Mouse (Mus musculus) cerebellum, postnatal 10 days (tissue): ENCODE measurements around the gene Elmo1.
A peak's percentile ranks its signal among the peaks of the same experiment; 100 is the strongest.

ENCODE experiments used
- DNase-seq, 2 experiments: peaks; one replicate each; pipeline ENCODE4 v3.0.0; 2021; ENCODE audit warnings: mixed read lengths in 2 of 2

Elmo1 gene

GRCm38 (mm10) chr13:20207950-20208642, 117.7 kb downstream of the Elmo1 start:
- DNase-seq = peak in 1 of 2 experiments; percentile 9

- no peak for DNase-seq
These were observed 118.5 kb downstream of the Elmo1 start for GRCm38 (mm10) chr13:20208867-20209266.

DNA sequence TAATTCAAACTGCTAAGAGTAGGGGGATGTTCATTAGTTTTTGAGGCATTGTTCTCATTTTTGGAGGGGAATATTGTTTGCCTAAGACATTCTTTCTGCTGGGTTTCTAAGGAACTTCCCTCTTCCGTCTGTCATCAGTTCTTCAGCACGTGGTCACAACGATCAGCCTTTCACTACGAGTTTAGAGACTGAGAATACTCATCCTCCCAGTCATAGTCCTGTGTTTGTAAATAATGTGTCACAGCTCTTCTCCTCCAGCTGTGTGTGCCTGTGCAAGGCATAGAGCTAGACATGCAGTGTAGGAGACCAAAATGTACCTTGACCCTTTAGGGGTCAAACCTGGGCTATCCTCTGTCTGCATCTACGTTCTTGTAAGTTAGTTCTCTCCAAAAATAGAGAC, 121.4 kb downstream of the Elmo1 start:
- DNase-seq = no peak

DNA sequence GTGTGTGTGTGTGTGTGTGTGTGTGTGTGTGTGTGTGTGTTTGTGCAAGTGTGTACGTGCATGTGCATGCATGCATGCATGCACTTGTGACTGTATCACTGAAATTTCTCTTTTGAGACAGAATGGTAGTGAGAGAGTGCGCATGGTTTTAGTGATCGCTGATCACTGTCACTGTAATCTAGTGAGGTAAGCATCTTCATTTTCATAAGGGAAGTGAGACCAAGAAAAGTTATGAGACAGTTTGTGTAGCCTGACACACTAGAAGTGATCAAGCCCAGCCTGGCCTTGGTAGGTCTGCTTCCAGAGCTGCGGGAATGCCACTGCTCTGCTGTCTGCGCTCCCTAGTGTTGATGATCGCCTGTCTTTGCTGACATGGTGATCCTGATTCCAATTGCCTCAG, 122.3 kb downstream of the Elmo1 start:
- DNase-seq = no peak

DNA sequence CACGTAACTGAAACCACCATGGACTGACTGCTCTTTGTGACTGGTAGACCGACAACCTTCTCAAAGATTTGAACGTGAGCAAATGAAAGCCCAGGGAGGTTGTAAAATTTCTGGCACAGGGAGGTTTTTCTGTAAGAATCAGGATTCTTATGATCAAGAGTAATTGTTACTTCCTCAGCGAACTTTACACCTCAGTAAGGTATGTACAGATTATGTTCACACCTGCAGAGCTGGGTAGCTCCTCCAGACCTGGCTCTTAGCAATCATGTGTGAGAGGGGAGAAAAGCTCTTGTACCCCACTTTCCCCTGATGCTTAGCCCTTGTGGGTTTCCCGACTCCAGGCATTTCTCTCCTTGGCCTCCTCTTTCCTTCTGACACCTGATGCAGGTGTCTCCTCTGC, 123.5 kb downstream of the Elmo1 start:
- no peak for DNase-seq

GRCm38 (mm10) chr13:20217453-20218090, 127.2 kb downstream of the Elmo1 start:
- DNase-seq = no peak

- DNase-seq = no peak
These were observed 127.7 kb downstream of the Elmo1 start for GRCm38 (mm10) chr13:20218126-20218525.

DNA sequence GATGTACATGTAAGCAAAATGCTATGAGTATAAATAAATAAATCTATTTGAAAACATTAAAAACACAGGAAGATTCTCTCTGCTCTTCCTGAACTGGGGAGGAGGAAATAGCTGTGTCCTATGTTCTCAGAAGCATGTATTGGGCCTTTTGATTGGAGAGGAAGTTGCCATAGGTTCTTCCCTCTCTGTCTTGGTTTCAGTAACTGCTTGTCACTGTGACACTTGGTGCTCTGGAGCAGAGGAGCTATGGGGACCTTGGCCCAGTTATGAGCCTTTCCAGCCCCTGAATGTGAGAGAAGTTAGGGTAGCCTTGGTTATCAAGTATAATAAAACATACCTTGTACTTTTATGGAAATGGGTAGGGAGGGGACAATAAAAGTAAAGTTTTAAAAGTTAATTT, 130.0 kb downstream of the Elmo1 start:
- no peak for DNase-seq

DNA sequence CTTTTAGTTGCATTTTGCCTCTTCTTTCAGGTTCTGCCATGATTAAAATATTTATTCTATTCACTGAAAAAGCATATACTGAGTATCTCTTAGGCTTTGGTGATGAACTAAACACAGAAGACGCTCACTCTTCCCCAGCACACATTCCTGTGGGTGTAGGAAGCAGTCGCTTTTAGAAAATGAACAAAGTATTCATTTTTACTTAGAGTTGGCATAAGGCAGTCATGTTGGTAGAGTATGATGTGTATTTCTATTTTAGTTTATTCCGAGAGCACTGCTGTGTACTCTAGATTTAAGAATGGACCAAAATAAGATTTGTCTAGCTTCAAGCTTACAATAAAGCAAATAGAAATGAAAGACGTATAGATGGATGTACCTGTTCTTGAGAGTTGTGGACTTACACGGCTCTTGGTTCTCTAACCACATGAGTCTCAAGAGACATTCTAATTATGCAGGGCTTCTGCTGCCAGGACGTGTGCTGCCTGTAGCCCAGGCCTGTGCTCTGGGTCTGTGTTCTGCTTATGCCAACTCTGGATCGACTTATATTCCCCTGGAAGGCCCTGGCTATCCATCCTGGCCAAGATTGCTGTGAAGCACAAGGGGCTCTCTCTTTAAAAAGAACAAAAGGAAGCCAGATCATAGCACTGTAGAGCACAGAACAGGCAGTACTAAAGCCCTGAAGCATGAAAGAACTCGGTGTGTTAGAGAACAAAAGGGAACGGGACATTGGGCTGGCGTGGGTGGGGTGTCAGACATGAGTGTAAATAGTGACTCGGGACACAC, 137.7 kb downstream of the Elmo1 start:
- DNase-seq = peak in 1 of 2 experiments; percentile 10

DNA sequence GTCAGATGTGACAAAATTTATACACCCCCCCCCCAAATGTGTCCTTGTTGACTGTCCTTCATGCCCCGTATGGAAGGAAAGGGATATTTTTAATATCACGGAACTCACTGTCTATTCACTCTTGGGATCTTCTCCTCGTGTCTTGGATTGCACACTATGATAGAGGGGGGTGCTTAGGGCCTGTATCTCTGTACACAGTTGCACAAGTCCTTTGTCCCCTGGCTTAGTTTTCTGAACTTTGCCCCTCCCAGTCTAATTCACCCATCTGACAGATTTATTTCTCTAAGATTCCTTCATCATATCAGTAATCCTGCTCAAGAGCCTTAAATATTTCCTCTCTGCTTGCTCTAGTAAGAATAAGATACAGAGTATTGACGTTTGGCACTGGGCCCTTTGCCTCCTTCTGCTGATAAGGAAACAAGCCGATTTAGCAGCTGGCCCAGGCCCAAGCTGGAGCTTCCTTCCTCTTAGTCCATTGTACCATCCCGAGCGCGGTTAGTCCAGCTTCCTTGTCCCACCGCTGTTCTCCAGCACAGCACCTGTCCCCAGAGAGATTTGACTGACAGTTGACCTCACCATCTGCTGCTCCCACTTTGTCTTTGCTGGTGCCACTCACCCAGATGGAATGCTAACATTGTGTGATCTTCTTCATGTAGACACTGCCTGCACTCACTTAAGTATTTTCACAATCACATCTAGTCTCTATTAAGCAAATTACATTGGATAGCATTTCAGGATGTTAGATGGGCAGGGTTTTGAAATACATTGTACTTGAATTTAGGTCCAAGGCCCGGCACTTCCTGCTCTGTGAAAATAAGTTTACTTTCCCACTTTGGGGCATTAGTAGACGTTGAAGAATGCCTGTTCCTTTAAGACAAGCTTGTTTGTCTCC, 141.7 kb downstream of the Elmo1 start:
- peak; percentile 69 to 74 for DNase-seq

GRCm38 (mm10) chr13:20233707-20234106, 143.3 kb downstream of the Elmo1 start:
- no peak for DNase-seq

- DNase-seq = no peak
These were observed 147.2 kb downstream of the Elmo1 start for GRCm38 (mm10) chr13:20237615-20238014.

DNA sequence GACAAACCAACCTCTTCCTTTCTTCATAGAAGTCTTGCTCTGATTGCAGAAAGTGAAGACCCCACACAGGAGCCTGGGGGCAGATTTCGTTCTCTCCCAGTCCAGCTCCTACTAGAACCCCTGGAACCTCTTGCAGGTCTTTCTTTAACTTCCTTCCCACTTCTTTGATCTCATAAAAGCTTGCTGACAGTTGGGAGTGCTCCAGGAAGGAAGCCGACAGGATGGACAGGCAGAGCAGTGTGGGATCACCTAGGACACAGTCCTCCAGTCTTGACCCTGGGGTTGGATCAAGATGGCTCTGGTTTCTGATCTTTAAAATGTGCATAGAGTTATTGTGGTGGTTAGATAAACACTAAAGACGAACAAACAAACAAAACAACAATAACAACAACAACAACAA, 147.8 kb downstream of the Elmo1 start:
- no peak for DNase-seq

GRCm38 (mm10) chr13:20238743-20239142, 148.3 kb downstream of the Elmo1 start:
- no peak for DNase-seq

DNA sequence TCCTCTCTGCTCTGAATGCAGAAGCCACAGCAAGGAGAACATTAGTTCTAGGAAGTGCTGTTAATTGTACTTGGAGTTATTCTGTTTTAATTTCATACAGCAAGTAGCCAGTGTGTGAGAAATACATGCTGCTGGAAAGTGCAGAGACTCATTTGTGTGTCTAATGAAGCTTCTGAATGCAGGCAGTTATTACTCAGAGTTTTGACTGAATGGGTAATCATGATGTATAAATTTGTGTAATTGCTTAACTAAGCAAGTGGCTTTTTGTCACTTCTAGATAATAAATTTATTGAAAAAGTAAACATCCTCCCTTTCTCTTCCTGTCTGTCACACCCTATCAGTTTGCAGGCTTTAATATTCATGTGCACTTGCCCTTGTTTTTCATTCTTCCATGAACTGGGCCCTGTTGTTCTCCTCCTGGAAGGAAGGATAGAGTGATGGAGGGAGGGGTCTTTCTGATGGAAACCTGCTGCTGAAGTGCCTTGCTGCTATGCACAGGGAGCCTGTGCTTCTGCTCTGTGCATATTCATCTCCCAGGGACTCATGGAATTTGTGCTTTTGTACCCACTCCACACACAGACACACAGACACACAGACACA, 159.8 kb downstream of the Elmo1 start:
- DNase-seq = no peak

DNA sequence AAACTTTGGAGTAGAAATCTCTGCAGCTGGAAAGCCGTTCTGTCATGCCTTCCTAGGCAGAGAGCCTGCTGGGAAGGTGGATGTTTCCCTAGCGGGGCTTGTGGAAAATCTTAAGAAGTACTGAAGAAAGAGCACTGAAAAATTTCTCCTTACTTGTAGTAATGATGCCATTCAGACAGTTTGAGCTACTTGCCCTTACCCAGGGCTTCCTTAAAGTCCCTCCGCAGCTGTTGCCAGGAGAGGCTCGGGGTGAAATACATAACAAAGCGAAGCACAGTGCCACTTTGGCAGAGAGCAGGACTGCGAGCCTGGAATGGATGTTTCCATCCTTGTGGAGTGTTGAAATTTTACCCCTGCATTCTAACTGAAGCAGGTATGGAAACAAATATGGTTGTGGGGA, 164.5 kb downstream of the Elmo1 start:
- peak in 1 of 2 experiments; percentile 17 for DNase-seq

DNA sequence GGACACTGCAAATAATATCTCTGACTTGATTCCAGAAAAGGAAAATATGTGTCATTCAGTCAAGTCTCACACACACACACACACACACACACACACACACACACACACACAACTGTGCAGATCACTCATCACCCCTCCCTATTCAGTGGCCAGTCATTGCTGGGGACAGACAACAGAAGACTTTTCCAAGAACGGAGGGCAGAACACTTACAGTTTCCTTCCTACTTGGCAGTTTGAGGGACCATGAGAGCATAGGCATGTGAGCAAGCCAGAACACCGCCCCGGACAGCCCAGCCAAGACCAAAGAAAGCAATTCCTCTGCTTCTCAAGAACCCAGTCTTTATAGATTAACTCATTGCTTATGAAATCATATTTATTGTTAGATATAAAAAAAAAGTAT, 165.0 kb downstream of the Elmo1 start:
- DNase-seq = peak in 1 of 2 experiments; percentile 5

DNA sequence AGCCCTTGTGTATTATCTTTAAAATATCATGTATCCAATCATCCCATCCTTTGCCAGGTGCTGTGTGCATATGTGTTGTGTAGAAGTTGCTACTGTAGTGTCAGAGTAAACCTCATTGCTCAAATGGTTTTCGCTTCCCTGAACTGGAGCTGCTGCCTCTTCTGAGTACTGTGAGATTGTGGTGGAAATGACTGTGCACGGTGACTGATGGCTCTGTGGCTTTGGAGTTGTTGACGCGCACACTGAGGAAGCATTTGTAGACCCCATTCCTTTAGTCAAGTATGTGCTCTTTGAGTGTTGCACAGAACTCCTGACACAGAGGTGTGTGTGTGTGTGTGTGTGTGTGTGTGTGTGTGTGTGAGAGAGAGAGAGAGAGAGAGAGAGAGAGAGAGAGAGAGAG, 166.2 kb downstream of the Elmo1 start:
- no peak for DNase-seq

GRCm38 (mm10) chr13:20257562-20258525, 167.4 kb downstream of the Elmo1 start:
- DNase-seq = no peak

GRCm38 (mm10) chr13:20263173-20263572, 172.8 kb downstream of the Elmo1 start:
- DNase-seq = no peak

GRCm38 (mm10) chr13:20270148-20270547, 179.8 kb downstream of the Elmo1 start:
- DNase-seq = no peak
